Comparison of ENCODE assay signal across 26 mouse cellular contexts in genomic region chr5:119542836-119543235, GRCm38 (mm10).
DNase-seq lines count a peak whose midpoint lies in the region; ATAC-seq and TF ChIP-seq lines count a peak whose summit lies in the region.
"Had no signal": no experiment of that assay in that cellular context is flagged by ENCODE, and none has a peak within 500 bp of the region (broad histone marks: within the 10 kb centered on the region; RNA-seq: fewer than 3 reads in every experiment).

No protein-coding gene starts in this region.

- TF ChIP-seq EP300 in liver, postnatal 0 days (IDR thresholded peaks at IDR 0.05; ENCODE audit: low read depth), result no peak

- ATAC-seq in liver, postnatal 0 days, result no peak
- ATAC-seq: forebrain, embryonic 14.5 days; hindbrain, embryonic 16.5 days; midbrain, embryonic 13.5 days had no signal

- no peak for TF ChIP-seq CTCF in liver, postnatal 0 days (IDR thresholded peaks at IDR 0.05; ENCODE audit: low read depth)

- H3K4me3 ChIP-seq in liver, postnatal 0 days (ENCODE audit: low read depth, low read length), result no peak overlapping the region
- H3K4me3 ChIP-seq: heart, embryonic 15.5 days; kidney, embryonic 15.5 days; layer of hippocampus, adult 2 months; limb, embryonic 13.5 days; midbrain, embryonic 13.5 days; neural tube, embryonic 13.5 days had no signal

- no peak overlapping the region for H3K4me2 ChIP-seq in liver, postnatal 0 days (ENCODE audit: low read depth, low read length)
- H3K4me2 ChIP-seq: heart, embryonic 15.5 days; kidney, embryonic 15.5 days; limb, embryonic 13.5 days; lung, embryonic 14.5 days; midbrain, embryonic 13.5 days; neural tube, embryonic 13.5 days had no signal

- H3K9me3 ChIP-seq in liver, postnatal 0 days (ENCODE audit: low read length), result no peaks in the 10 kb centered on the region
- H3K9me3 ChIP-seq: heart, embryonic 15.5 days; kidney, embryonic 15.5 days; limb, embryonic 13.5 days; midbrain, embryonic 13.5 days; neural tube, embryonic 13.5 days had no signal

- peak; percentile 30 for DNase-seq in liver, postnatal 0 days
- no peak for DNase-seq in liver
- peak; percentile 70 for DNase-seq in ES-CJ7 (ENCODE audit: low read depth, low spot score)
- DNase-seq in ZHBTc4 (ENCODE audit: low read depth, low spot score), result peak; percentile 87
- peak; percentile 70 for DNase-seq in adrenal gland, postnatal 14 days
- no peak for DNase-seq in cerebellum, adult 9-10 months
- DNase-seq in layer of hippocampus, adult 9-10 months (ENCODE audit: low spot score), result no peak
- DNase-seq in thymus, postnatal 10 days (ENCODE audit: low spot score in 2 of 2), result no peak
- DNase-seq: cerebellum, adult 18-20 months; cerebellum, postnatal 25 days; kidney, adult 18-20 months; kidney, postnatal 25 days; lung, embryonic 14.5 days; retina, postnatal 1 day; right cerebral cortex, postnatal 25 days; spleen, adult 18-20 months had no signal

- H3K27me3 ChIP-seq in liver, postnatal 0 days (ENCODE audit: insufficient read depth, low read length), result no peaks in the 10 kb centered on the region
- H3K27me3 ChIP-seq: midbrain, embryonic 13.5 days had no signal

- H3K4me1 ChIP-seq in liver, postnatal 0 days (ENCODE audit: insufficient read depth), result no peaks in the 10 kb centered on the region
- H3K4me1 ChIP-seq: heart, embryonic 15.5 days; kidney, embryonic 15.5 days; midbrain, embryonic 13.5 days; neural tube, embryonic 13.5 days had no signal

- H3K27ac ChIP-seq in liver, postnatal 0 days (ENCODE audit: low read depth), result no peak overlapping the region
- H3K27ac ChIP-seq: heart, embryonic 15.5 days; kidney, embryonic 15.5 days; layer of hippocampus, adult 2 months; limb, embryonic 13.5 days; liver, embryonic 14.5 days; macrophage; midbrain, embryonic 13.5 days; neural tube, embryonic 13.5 days had no signal

- WGBS in liver, postnatal 0 days (ENCODE audit: insufficient replicate concordance), result 73% methylated on average over 11 of the region's 11 CpGs

- H3K9ac ChIP-seq in liver, postnatal 0 days (replicated peaks), result no peak overlapping the region
- H3K9ac ChIP-seq: heart, embryonic 15.5 days; kidney, embryonic 15.5 days; limb, embryonic 13.5 days; liver, embryonic 14.5 days; lung, embryonic 14.5 days; midbrain, embryonic 13.5 days; neural tube, embryonic 13.5 days had no signal

- no peaks in the 10 kb centered on the region for H3K36me3 ChIP-seq in liver, postnatal 0 days (replicated peaks; ENCODE audit: insufficient read depth, low read length)
- H3K36me3 ChIP-seq: heart, embryonic 15.5 days; kidney, embryonic 15.5 days; limb, embryonic 13.5 days; midbrain, embryonic 13.5 days; neural tube, embryonic 13.5 days had no signal

Comparison
In these comparisons a context has a peak if more than half of its experiments do, and no peak if none do; other contexts are left out.
1. DNase-seq: peak in liver, postnatal 0 days (single experiment), ES-CJ7 (single experiment), ZHBTc4 (single experiment) and adrenal gland, postnatal 14 days (single experiment); none in liver (single experiment), cerebellum, adult 9-10 months (single experiment), layer of hippocampus, adult 9-10 months (single experiment) and thymus, postnatal 10 days (0 of 2).